Mouse (Mus musculus) intestine, postnatal 0 days (tissue): ENCODE data around the gene Ppfibp1. TPM values are rescaled to one million over a fixed set of nuclear protein-coding genes. Genes with fewer than 3 reads are reported as not detected.

ENCODE experiments used
- ATAC-seq: fragments of 200-750 bp; cut with Nextera tagmentation; 2 replicates; pipeline ENCODE4 v1.8.0; 2017; ENCODE audit warnings: mild to moderate bottlenecking, moderate TSS enrichment, moderate library complexity
- H3K27ac ChIP-seq: fragments of 300-500 bp; sonication (generic); 2 replicates; pipeline ENCODE4 v1.5.1; 2014; ENCODE audit warnings: mild to moderate bottlenecking, low read depth, low read length, moderate library complexity
- H3K27me3 ChIP-seq: fragments of 300-500 bp; sonication (generic); replicated peaks from 2 replicates; pipeline ENCODE4 v1.6.1; 2014; ENCODE audit warnings: low read length, mixed read lengths; ENCODE audit not compliant: control insufficient read depth, insufficient read depth
- H3K36me3 ChIP-seq: fragments of 300-500 bp; sonication (generic); 2 replicates; pipeline ENCODE4 v1.6.1; 2014; ENCODE audit warnings: mild to moderate bottlenecking, moderate library complexity; ENCODE audit not compliant: control insufficient read depth, insufficient read depth
- H3K4me1 ChIP-seq: fragments of 300-500 bp; sonication (generic); replicated peaks from 2 replicates; pipeline ENCODE4 v1.6.1; 2014; ENCODE audit warnings: antibody characterized with exemption, low read length, mixed read lengths; ENCODE audit not compliant: control insufficient read depth, insufficient read depth
- H3K4me2 ChIP-seq: fragments of 300-500 bp; sonication (generic); replicated peaks from 2 replicates; pipeline ENCODE4 v1.6.1; 2014; ENCODE audit warnings: low read depth, mild to moderate bottlenecking, moderate library complexity
- H3K4me3 ChIP-seq: fragments of 300-500 bp; sonication (generic); 2 replicates; pipeline ENCODE4 v1.5.1; 2014; ENCODE audit warnings: low read depth, low read length
- H3K9ac ChIP-seq: fragments of 300-500 bp; sonication (generic); 2 replicates; pipeline ENCODE4 v1.6.1; 2014; ENCODE audit warnings: mild to moderate bottlenecking, low read depth, low read length
- H3K9me3 ChIP-seq: fragments of 300-500 bp; sonication (generic); 2 replicates; pipeline ENCODE4 v1.6.1; 2016; ENCODE audit warnings: mixed run types; ENCODE audit not compliant: control insufficient read depth
- CTCF ChIP-seq: sonication (generic); IDR thresholded peaks from 2 replicates; pipeline ENCODE4 v1.5.1; 2016; ENCODE audit warnings: low read depth, mild to moderate bottlenecking, control low read depth, antibody characterized with exemption, moderate library complexity
- WGBS: fragments of 180-500 bp; shearing (Covaris S2); extraction: QIAGEN DNeasy Blood & Tissue Kit; methylation state at CpG from one replicate; pipeline ENCODE4 v1.1.7; 2014; 5-methylcytosine and 5-hydroxymethylcytosine counted together
- polyA plus RNA-seq: library from polyadenylated mRNA; unstranded; fragments of >200 nt; fragmentation: Nextera tagmentation; extraction: Ambion mirVana; gene quantifications from 2 replicates; pipeline ENCODE4 v1.2.1, GENCODE M21; 2015

Ppfibp1 gene
- polyA plus RNA-seq, 1 experiment from 2014 or later: 32.3 TPM

GRCm38 (mm10) chr6:146901929-146902328 is 13.6 kb downstream of the Ppfibp1 start:
- H3K4me2 ChIP-seq: no peak overlapping the region
- no peak overlapping the region for H3K27ac ChIP-seq
- peak; percentile 32 for TF ChIP-seq CTCF

DNA sequence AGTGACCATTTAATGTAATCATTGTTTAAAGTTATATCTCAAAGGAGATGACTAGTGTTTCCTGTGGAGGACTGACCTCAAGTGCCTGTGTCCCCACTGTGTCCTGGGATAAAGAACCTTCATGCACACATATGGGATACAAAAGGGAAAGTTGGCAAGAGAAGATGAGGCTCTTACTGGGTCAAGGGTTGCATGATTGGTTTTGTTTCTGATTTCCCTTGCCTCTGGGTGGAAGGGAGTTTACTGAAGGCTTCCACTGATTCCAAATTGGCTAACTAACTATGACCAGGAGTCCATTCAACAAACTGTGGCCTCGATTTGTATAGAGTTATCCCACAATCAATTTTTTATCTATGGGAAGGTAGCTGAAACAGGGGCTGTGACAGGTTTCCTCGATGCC is 15.3 kb downstream of the Ppfibp1 start:
- H3K9me3 ChIP-seq: no peaks in the 10 kb centered on the region
- H3K4me1 ChIP-seq: peaks cover 3% of the 10 kb centered on the region; the same call in 1 of the 2 replicates
- H3K36me3 ChIP-seq: no peaks in the 10 kb centered on the region
- WGBS: 81% methylated on average over 2 of the region's 2 CpGs
- H3K9ac ChIP-seq: no peak overlapping the region
- no peak overlapping the region for H3K4me2 ChIP-seq
- no peak for ATAC-seq
- no peak overlapping the region for H3K4me3 ChIP-seq
- no peak for TF ChIP-seq CTCF
- no peak overlapping the region for H3K27ac ChIP-seq
- H3K27me3 ChIP-seq: no peaks in the 10 kb centered on the region

More at GRCm38 (mm10) chr6:146901929-146902328, 13.6 kb downstream of the Ppfibp1 start:
- H3K36me3 ChIP-seq: no peaks in the 10 kb centered on the region; the same call in 1 of the 2 replicates
- no peak overlapping the region for H3K4me3 ChIP-seq
- no peaks in the 10 kb centered on the region for H3K9me3 ChIP-seq
- H3K4me1 ChIP-seq: peaks cover 7% of the 10 kb centered on the region; the same call in 1 of the 2 replicates
- no peak overlapping the region for H3K9ac ChIP-seq
- no peak for ATAC-seq
- 89% methylated on average over 4 of the region's 4 CpGs for WGBS
- no peaks in the 10 kb centered on the region for H3K27me3 ChIP-seq

GRCm38 (mm10) chr6:146904707-146905106 is 16.4 kb downstream of the Ppfibp1 start:
- no peak for ATAC-seq
- 65% methylated on average over 3 of the region's 3 CpGs for WGBS
- Histone ChIP-seq H3K27me3 (no peaks in the 10 kb centered on the region), H3K4me2 (no peak overlapping the region), H3K4me3 (no peak overlapping the region), H3K27ac (no peak overlapping the region), H3K9me3 (no peaks in the 10 kb centered on the region), H3K36me3 (no peaks in the 10 kb centered on the region), H3K4me1 (peaks cover 3% of the 10 kb centered on the region; the same call in 1 of the 2 replicates), H3K9ac (no peak overlapping the region)
- TF ChIP-seq CTCF: no peak

DNA sequence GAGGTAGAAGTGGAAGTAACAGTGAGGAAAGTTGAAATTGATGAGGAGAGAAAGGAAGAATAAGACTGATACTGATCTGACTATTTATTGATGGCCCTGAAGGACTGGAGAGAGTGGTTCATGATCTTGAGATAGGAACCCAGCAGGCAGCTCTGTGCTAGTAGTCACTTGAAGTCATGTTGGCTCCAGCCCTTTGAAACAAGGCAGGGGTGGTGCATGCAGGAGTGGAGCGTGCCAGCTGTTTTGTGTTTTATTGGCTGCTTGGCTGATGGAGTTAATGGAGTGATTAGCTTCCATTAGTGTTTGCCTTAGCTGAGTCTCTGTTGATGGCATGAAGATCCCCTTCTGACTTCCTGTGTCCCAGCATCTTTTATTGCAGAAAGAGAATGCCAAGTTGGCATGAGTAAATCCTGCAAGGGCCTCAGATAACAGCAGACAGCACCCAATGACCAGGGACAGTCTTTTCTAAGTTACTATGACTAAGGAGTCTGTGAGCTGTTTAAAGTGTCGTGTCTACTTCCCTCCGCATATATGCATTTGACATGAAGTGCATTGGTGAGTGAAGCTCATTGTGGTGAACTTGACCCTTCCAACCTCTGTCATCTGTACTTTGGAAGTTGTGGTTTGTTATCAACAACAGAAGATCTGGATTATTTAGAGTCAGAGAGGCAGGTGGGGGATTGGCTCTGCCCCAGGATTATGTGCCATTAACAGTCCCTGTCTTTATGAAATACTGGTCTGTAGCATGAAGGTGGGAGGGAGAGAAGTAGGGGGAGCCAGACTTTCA is 17.9 kb downstream of the Ppfibp1 start:
- Histone ChIP-seq H3K4me1 (peaks cover 3% of the 10 kb centered on the region; the same call in 1 of the 2 replicates), H3K36me3 (no peaks in the 10 kb centered on the region), H3K4me2 (no peak overlapping the region), H3K9me3 (no peaks in the 10 kb centered on the region), H3K27me3 (no peaks in the 10 kb centered on the region), H3K27ac (no peak overlapping the region), H3K4me3 (no peak overlapping the region), H3K9ac (no peak overlapping the region)
- peak; percentile 52 for ATAC-seq
- TF ChIP-seq CTCF: no peak
- 54% methylated on average over 3 of the region's 3 CpGs for WGBS

- no peak overlapping the region for H3K4me3 ChIP-seq
- ATAC-seq: peak; percentile 28; the same call in 1 of the 2 replicates
- 51% methylated on average over 5 of the region's 5 CpGs for WGBS
- H3K27me3 ChIP-seq: no peaks in the 10 kb centered on the region
- no peak overlapping the region for H3K9ac ChIP-seq
- peaks cover 3% of the 10 kb centered on the region; the same call in 1 of the 2 replicates for H3K4me1 ChIP-seq
- peak overlapping the region; percentile 51 for H3K27ac ChIP-seq
- no peaks in the 10 kb centered on the region for H3K9me3 ChIP-seq
- no peak for TF ChIP-seq CTCF
- no peaks in the 10 kb centered on the region for H3K36me3 ChIP-seq
- no peak overlapping the region for H3K4me2 ChIP-seq
These were observed 18.9 kb downstream of the Ppfibp1 start for GRCm38 (mm10) chr6:146907061-146907794.

GRCm38 (mm10) chr6:146907795-146908190 is 19.5 kb downstream of the Ppfibp1 start:
- H3K9me3 ChIP-seq: no peaks in the 10 kb centered on the region
- peak; percentile 62 for ATAC-seq
- H3K4me1 ChIP-seq: peaks cover 3% of the 10 kb centered on the region
- peak overlapping the region; percentile 51; the same call in 1 of the 2 replicates for H3K27ac ChIP-seq
- H3K27me3 ChIP-seq: no peaks in the 10 kb centered on the region
- no peak overlapping the region for H3K4me3 ChIP-seq
- H3K9ac ChIP-seq: no peak overlapping the region
- TF ChIP-seq CTCF: no peak
- H3K36me3 ChIP-seq: no peaks in the 10 kb centered on the region
- H3K4me2 ChIP-seq: no peak overlapping the region
- WGBS: 51% methylated on average over 1 of the region's 1 CpGs
